In the genomic region with DNA sequence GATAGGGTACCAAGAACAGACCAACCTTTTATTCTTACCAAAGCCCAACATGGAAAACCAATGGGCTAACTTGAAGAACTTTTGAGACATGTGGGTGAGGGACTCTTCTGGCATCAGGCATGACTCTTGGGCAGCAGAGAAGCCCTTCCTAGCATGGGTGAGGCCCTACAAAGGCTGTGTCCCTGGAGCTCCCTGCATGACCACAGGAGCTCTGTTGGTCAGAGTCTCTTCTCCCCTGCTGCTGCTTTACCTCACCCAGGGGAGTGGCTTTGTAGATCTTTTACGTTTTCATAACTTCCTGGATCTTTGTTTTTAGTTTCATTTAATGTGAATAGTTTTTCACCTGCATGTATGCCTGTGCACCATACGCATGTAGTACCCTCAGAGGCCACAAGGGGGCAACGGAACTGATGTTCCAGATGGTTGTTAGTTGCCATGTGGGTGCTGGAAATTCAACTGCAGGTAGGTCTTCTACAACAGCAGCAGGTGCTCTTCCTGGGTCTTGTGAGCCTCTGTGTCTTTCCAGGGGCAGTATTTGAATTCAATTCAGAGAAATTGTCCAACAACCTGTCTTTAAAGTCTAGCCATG, we compare ENCODE assay signal across 8 mouse cellular contexts.
DNase-seq lines count a peak whose midpoint lies in the region; ATAC-seq and TF ChIP-seq lines count a peak whose summit lies in the region.

No protein-coding gene starts in this region.

- H3K4me2 ChIP-seq in neural tube, embryonic 15.5 days, result no peak overlapping the region

- no peak overlapping the region for H3K9ac ChIP-seq in neural tube, embryonic 15.5 days (replicated peaks)

- 67% methylated on average over 3 of the region's 3 CpGs for WGBS in cerebellum, adult 2 months
- WGBS in neural tube, embryonic 15.5 days, result 78% methylated on average over 3 of the region's 3 CpGs
- WGBS in thymus, adult 2 months, result 56% methylated on average over 3 of the region's 3 CpGs

- peaks cover 84% of the 10 kb centered on the region for H3K36me3 ChIP-seq in neural tube, embryonic 15.5 days
- H3K36me3 ChIP-seq in thymus, adult 2 months (ENCODE audit: control insufficient read depth, insufficient read depth, low read length), result peaks cover 76% of the 10 kb centered on the region

- peak; percentile 48; the same call in 1 of the 2 replicates for TF ChIP-seq CTCF in cerebellum, adult 2 months (IDR thresholded peaks at IDR 0.05; ENCODE audit: borderline replicate concordance, insufficient read depth, low read depth, low read length)
- TF ChIP-seq CTCF in thymus, adult 2 months (IDR thresholded peaks at IDR 0.05; ENCODE audit: borderline replicate concordance, control insufficient read depth, extremely low read depth, insufficient read depth, low read length, poor library complexity), result no peak

- no peak for TF ChIP-seq POLR2A in cerebellum, adult 2 months (IDR thresholded peaks at IDR 0.05; ENCODE audit: borderline replicate concordance, insufficient read depth, low read length)
- no peak for TF ChIP-seq POLR2A in thymus, adult 2 months (IDR thresholded peaks at IDR 0.05; ENCODE audit: control insufficient read depth, extremely low read depth, insufficient read depth, low read length, poor library complexity)

- H3K4me1 ChIP-seq in cerebellum, adult 2 months (ENCODE audit: control insufficient read depth, insufficient read depth, low read length), result no peaks in the 10 kb centered on the region
- no peaks in the 10 kb centered on the region for H3K4me1 ChIP-seq in neural tube, embryonic 15.5 days
- no peaks in the 10 kb centered on the region for H3K4me1 ChIP-seq in thymus, adult 2 months (replicated peaks; ENCODE audit: control insufficient read depth, insufficient read depth, low read length)

- DNase-seq in cerebellum, adult 2 months, result peak in 1 of 2 experiments; percentile 33
- DNase-seq in neural tube, embryonic 10.5 days (ENCODE audit: extremely low spot score, low spot score), result peak; percentile 72
- peak; percentile 37 to 66 for DNase-seq in cerebellum, postnatal 25 days
- DNase-seq in kidney, adult 9 months, result peak; percentile 58
- DNase-seq in thymus, adult 2 months, result peak; percentile 70

- no peak overlapping the region for H3K27ac ChIP-seq in cerebellum, adult 2 months (ENCODE audit: insufficient read depth, low read length)
- H3K27ac ChIP-seq in neural tube, embryonic 15.5 days (replicated peaks), result no peak overlapping the region
- H3K27ac ChIP-seq in thymus, adult 2 months (ENCODE audit: control insufficient read depth, insufficient read depth, low read length), result no peak overlapping the region

- no peak for ATAC-seq in cerebellum, adult (ENCODE audit: insufficient number of reproducible peaks, low FRiP score, low TSS enrichment)
- no peak for ATAC-seq in neural tube, embryonic 15.5 days (ENCODE audit: low FRiP score)
- ATAC-seq in megakaryocyte-erythroid progenitor cell, adult 5-6 weeks (replicated peaks; ENCODE audit: low FRiP score, low TSS enrichment, poor library complexity, severe bottlenecking), result 0 out of 2 replicates have a peak, but pooled peaks have one; percentile 45

- no peaks in the 10 kb centered on the region for H3K9me3 ChIP-seq in neural tube, embryonic 15.5 days (replicated peaks)

- H3K27me3 ChIP-seq in cerebellum, adult 2 months (ENCODE audit: control insufficient read depth, insufficient read depth, low read length), result no peaks in the 10 kb centered on the region
- no peaks in the 10 kb centered on the region for H3K27me3 ChIP-seq in neural tube, embryonic 15.5 days (replicated peaks)
- H3K27me3 ChIP-seq in thymus, adult 2 months (ENCODE audit: control insufficient read depth, insufficient read depth, low read length), result no peaks in the 10 kb centered on the region

- H3K4me3 ChIP-seq in cerebellum, adult 2 months (replicated peaks; ENCODE audit: insufficient read depth, low read depth, low read length), result no peak overlapping the region
- no peak overlapping the region for H3K4me3 ChIP-seq in neural tube, embryonic 15.5 days (replicated peaks)
- no peak overlapping the region for H3K4me3 ChIP-seq in thymus, adult 2 months (ENCODE audit: control insufficient read depth, insufficient read depth, low read length)
